Mouse (Mus musculus) midbrain, postnatal 0 days (tissue): ENCODE results near the gene March6. TPM values are rescaled to one million over a fixed set of nuclear protein-coding genes. Genes with fewer than 3 reads are reported as not detected.

ENCODE experiments used
- ATAC-seq: fragments of 200-750 bp; cut with Nextera tagmentation; 2 replicates; pipeline ENCODE4 v1.8.0; 2017; ENCODE audit warnings: moderate number of reproducible peaks, mild to moderate bottlenecking, moderate TSS enrichment, moderate library complexity; ENCODE audit not compliant: low FRiP score
- DNase-seq: peaks from one replicate; pipeline ENCODE4 v3.0.0-alpha.2; 2015; ENCODE audit warnings: low spot score
- H3K27ac ChIP-seq: fragments of 300-500 bp; sonication (generic); 2 replicates; pipeline ENCODE4 v1.5.1; 2014; ENCODE audit warnings: low read depth, mild to moderate bottlenecking, low read length, mixed read lengths
- H3K27me3 ChIP-seq: fragments of 300-500 bp; sonication (generic); 2 replicates; pipeline ENCODE4 v1.6.1; 2014; ENCODE audit warnings: low read length, control low read depth, mixed read lengths; ENCODE audit not compliant: insufficient read depth
- H3K36me3 ChIP-seq: fragments of 300-500 bp; sonication (generic); 2 replicates; pipeline ENCODE4 v1.6.1; 2014; ENCODE audit warnings: low read length, control low read depth, mixed read lengths; ENCODE audit not compliant: insufficient read depth
- H3K4me1 ChIP-seq: fragments of 300-500 bp; sonication (generic); 2 replicates; pipeline ENCODE4 v1.6.1; 2014; ENCODE audit warnings: mild to moderate bottlenecking, control low read depth, antibody characterized with exemption, low read length, mixed read lengths; ENCODE audit not compliant: insufficient read depth
- H3K4me2 ChIP-seq: fragments of 300-500 bp; sonication (generic); 2 replicates; pipeline ENCODE4 v1.6.1; 2014; ENCODE audit warnings: low read depth, mild to moderate bottlenecking, low read length, mixed read lengths; ENCODE audit not compliant: poor library complexity, severe bottlenecking
- H3K4me3 ChIP-seq: fragments of 300-500 bp; sonication (generic); 2 replicates; pipeline ENCODE4 v1.5.1; 2014; ENCODE audit warnings: low read depth, mild to moderate bottlenecking, low read length, moderate library complexity
- H3K9ac ChIP-seq: fragments of 300-500 bp; sonication (generic); replicated peaks from 2 replicates; pipeline ENCODE4 v1.6.1; 2014; ENCODE audit warnings: mild to moderate bottlenecking, low read length, moderate library complexity, mixed read lengths; ENCODE audit not compliant: poor library complexity, severe bottlenecking
- H3K9me3 ChIP-seq: fragments of 300-500 bp; sonication (generic); 2 replicates; pipeline ENCODE4 v1.6.1; 2016; ENCODE audit warnings: low read length, control low read depth
- CTCF ChIP-seq: IDR thresholded peaks from 2 replicates; pipeline ENCODE4 v1.5.1; 2016; ENCODE audit warnings: antibody characterized with exemption, mild to moderate bottlenecking
- WGBS: fragments of 180-500 bp; shearing (Covaris S2); extraction: QIAGEN DNeasy Blood & Tissue Kit; methylation state at CpG from one replicate; pipeline ENCODE4 v1.1.7; 2014; 5-methylcytosine and 5-hydroxymethylcytosine counted together
- polyA plus RNA-seq: library from polyadenylated mRNA; unstranded; fragments of >200 nt; fragmentation: Nextera tagmentation; extraction: Ambion mirVana; gene quantifications from 2 replicates; pipeline ENCODE4 v1.2.1, GENCODE M21; 2015
- total RNA-seq: library from RNA; depleted of rRNA; stranded (reverse); fragments of >200 nt; gene quantifications from 2 replicates; pipeline ENCODE4 v1.2.3, GENCODE M21; 2014

Gene March6
- total and polyA plus RNA-seq, 2 experiments from 2014 or later: 72.1 to 198 TPM

GRCm38 (mm10) chr15:31534421-31535258 lies 3.8 kb upstream of the March6 start:
- no peak for TF ChIP-seq CTCF
- ATAC-seq (no peak), DNase-seq (no peak)
- H3K36me3 ChIP-seq: no peaks in the 10 kb centered on the region
- no peak overlapping the region for H3K27ac ChIP-seq
- no peak overlapping the region for H3K9ac ChIP-seq
- no peak overlapping the region for H3K4me3 ChIP-seq
- 74% methylated on average over 7 of the region's 7 CpGs for WGBS
- H3K4me1 ChIP-seq: peaks cover 6% of the 10 kb centered on the region
- no peak overlapping the region for H3K4me2 ChIP-seq
- no peaks in the 10 kb centered on the region for H3K27me3 ChIP-seq
- no peaks in the 10 kb centered on the region for H3K9me3 ChIP-seq

GRCm38 (mm10) chr15:31533529-31533928 lies 2.7 kb upstream of the March6 start:
- WGBS: 64% methylated on average over 2 of the region's 2 CpGs
- no peaks in the 10 kb centered on the region for H3K36me3 ChIP-seq
- no peak overlapping the region for H3K4me2 ChIP-seq

GRCm38 (mm10) chr15:31532331-31533021 lies 1.6 kb upstream of the March6 start:
- no peak overlapping the region for H3K27ac ChIP-seq
- H3K4me2 ChIP-seq: no peak overlapping the region
- no peak for DNase-seq
- H3K9ac ChIP-seq: no peak overlapping the region
- no peaks in the 10 kb centered on the region for H3K27me3 ChIP-seq
- H3K4me3 ChIP-seq: no peak overlapping the region
- ATAC-seq: no peak
- H3K36me3 ChIP-seq: no peaks in the 10 kb centered on the region
- H3K4me1 ChIP-seq: peaks cover 14% of the 10 kb centered on the region
- H3K9me3 ChIP-seq: no peaks in the 10 kb centered on the region
- TF ChIP-seq CTCF: no peak
- WGBS: 98% methylated on average over 2 of the region's 2 CpGs

More at GRCm38 (mm10) chr15:31533529-31533928, 2.7 kb upstream of the March6 start:
- Histone ChIP-seq H3K4me1 (peaks cover 13% of the 10 kb centered on the region), H3K27ac (no peak overlapping the region), H3K9ac (no peak overlapping the region), H3K9me3 (no peaks in the 10 kb centered on the region), H3K4me3 (no peak overlapping the region), H3K27me3 (no peaks in the 10 kb centered on the region)
- ATAC-seq (no peak), DNase-seq (no peak)
- TF ChIP-seq CTCF: no peak

GRCm38 (mm10) chr15:31531446-31532330 lies 835 bp upstream of the March6 start:
- 25% methylated on average over 16 of the region's 16 CpGs for WGBS
- DNase-seq (no peak), ATAC-seq (no peak)
- H3K4me3 ChIP-seq: peak overlapping the region; percentile 92
- peaks cover 14% of the 10 kb centered on the region for H3K4me1 ChIP-seq
- peak overlapping the region; percentile 80 for H3K4me2 ChIP-seq
- no peaks in the 10 kb centered on the region for H3K36me3 ChIP-seq
- H3K27ac ChIP-seq: peak overlapping the region; percentile 96
- H3K9me3 ChIP-seq: no peaks in the 10 kb centered on the region
- H3K9ac ChIP-seq: peak overlapping the region; percentile 92
- no peaks in the 10 kb centered on the region for H3K27me3 ChIP-seq
- no peak for TF ChIP-seq CTCF

GRCm38 (mm10) chr15:31529811-31530658 lies 818 bp downstream of the March6 start:
- H3K9me3 ChIP-seq: no peaks in the 10 kb centered on the region
- under 1% methylated on average over 35 of the region's 56 CpGs for WGBS
- ATAC-seq: peak; percentile 39

More at GRCm38 (mm10) chr15:31529811-31530658, 818 bp downstream of the March6 start:
- H3K4me3 ChIP-seq: peak overlapping the region; percentile 92
- H3K27me3 ChIP-seq: no peaks in the 10 kb centered on the region
- DNase-seq: peak; percentile 26
- peak overlapping the region; percentile 96 for H3K27ac ChIP-seq
- no peak for TF ChIP-seq CTCF
- peak overlapping the region; percentile 80 for H3K4me2 ChIP-seq
- no peaks in the 10 kb centered on the region for H3K36me3 ChIP-seq
- peak overlapping the region; percentile 92 for H3K9ac ChIP-seq
- peaks cover 8% of the 10 kb centered on the region; the same call in 1 of the 2 replicates for H3K4me1 ChIP-seq
